Mouse (Mus musculus) c-Kit-positive CD71-positive TER-119-negative erythroid progenitor cells, embryonic 14.5 days (primary cell): ENCODE measurements around the gene Add2.

Source experiments
- DNase-seq: peaks from one replicate; pipeline ENCODE4 v3.0.0-alpha.2; 2013; ENCODE audit warnings: low read depth

The Add2 gene

GRCm38 (mm10) chr6:86079323-86079722 lies 50.8 kb downstream of the Add2 start:
- no peak for DNase-seq

GRCm38 (mm10) chr6:86085518-86085917 lies 57.0 kb downstream of the Add2 start:
- DNase-seq = peak; percentile 57

- no peak for DNase-seq
Measured at GRCm38 (mm10) chr6:86086851-86087571, 58.5 kb downstream of the Add2 start.

GRCm38 (mm10) chr6:86087813-86088212 lies 59.3 kb downstream of the Add2 start:
- no peak for DNase-seq

GRCm38 (mm10) chr6:86094202-86094838 lies 65.8 kb downstream of the Add2 start:
- DNase-seq = no peak

GRCm38 (mm10) chr6:86095518-86095917 lies 67.0 kb downstream of the Add2 start:
- no peak for DNase-seq

DNA sequence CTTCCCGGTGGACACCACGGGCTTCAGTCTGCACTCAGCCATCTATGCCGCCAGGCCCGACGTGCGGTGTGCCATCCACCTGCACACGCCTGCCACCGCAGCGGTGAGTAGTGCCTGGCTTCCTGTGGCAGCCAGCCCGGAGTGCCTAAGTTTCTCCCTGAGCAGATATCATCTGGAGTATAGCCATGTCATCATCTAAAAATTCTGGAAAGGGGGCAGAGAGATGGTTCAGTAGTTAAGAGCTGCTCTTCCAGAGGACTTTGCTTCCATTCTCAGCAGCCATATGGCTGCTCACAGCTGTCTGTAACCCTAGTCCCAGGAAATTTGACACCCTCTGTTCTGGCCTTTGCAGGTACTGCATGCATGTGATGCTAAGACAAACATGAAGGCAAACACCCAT lies 68.3 kb downstream of the Add2 start:
- no peak for DNase-seq

DNA sequence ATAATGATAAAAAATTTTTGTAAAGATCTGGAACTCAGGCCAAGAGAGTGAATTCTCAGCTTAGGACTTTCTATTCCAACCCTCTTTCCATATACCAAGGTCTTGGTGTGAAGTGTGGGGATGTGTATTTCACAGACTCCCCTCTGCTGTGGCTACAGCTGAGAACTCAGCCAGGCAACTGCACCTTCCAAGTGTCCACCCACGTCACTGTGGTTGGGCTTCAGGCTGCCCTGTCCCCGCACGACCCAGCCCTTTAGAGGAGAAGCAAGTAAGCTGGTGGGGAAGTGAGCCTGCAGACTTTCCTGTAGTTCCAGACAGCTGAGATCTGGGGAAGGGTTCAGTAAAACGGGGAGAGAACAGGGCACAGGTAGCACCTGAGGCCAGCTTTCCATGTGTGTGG lies 68.7 kb downstream of the Add2 start:
- DNase-seq = no peak

- DNase-seq = no peak
Measured at GRCm38 (mm10) chr6:86099003-86099402, 70.5 kb downstream of the Add2 start.

- DNase-seq = no peak
Measured at GRCm38 (mm10) chr6:86101451-86101850, 73.0 kb downstream of the Add2 start.

GRCm38 (mm10) chr6:86102874-86103273 lies 74.4 kb downstream of the Add2 start:
- no peak for DNase-seq

- DNase-seq = no peak
Measured at GRCm38 (mm10) chr6:86103614-86104013, 75.1 kb downstream of the Add2 start.

GRCm38 (mm10) chr6:86104719-86105118 lies 76.2 kb downstream of the Add2 start:
- DNase-seq = no peak

- no peak for DNase-seq
Measured at GRCm38 (mm10) chr6:86106045-86106444, 77.6 kb downstream of the Add2 start.

DNA sequence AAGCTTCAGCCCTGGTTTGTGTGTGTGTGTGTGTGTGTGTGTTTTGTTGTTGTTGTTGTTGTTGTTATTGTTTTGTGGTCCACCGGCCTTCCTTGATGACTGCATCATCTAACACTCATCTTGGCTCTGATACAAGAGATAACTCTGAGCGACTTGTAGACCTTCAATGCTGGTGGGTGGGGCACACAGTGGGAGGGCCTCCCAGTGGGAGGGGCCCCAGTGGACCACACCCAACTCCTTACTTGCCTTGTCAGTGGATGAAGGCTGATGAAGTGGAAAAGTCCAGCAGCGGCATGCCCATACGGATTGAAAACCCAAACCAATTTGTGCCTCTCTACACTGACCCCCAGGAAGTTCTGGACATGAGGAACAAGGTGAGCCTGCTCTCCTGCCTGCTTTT lies 78.6 kb downstream of the Add2 start:
- DNase-seq = peak; percentile 46

DNA sequence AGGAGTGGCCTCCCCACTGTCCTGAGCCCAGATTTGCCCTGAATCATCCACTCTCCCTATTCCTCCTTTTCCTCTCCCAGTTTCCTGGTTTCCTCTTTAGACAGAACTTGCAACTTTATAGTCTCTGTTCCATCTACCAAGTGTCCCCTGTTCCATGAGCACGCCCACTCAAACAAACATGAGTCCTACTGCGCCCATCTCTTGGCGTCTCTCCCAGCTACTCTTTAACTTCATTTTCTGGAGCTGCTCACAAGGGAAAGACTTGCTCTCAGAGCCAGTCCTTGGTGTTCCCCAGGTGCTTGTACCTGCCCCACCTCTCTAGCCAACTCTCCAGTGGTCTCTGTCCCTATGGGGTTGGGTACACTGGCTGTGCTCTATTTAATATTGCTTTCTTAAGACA lies 87.4 kb downstream of the Add2 start:
- DNase-seq = no peak

GRCm38 (mm10) chr6:86123057-86123456 lies 94.6 kb downstream of the Add2 start:
- DNase-seq = no peak

GRCm38 (mm10) chr6:86125761-86126160 lies 97.3 kb downstream of the Add2 start:
- DNase-seq = no peak

DNA sequence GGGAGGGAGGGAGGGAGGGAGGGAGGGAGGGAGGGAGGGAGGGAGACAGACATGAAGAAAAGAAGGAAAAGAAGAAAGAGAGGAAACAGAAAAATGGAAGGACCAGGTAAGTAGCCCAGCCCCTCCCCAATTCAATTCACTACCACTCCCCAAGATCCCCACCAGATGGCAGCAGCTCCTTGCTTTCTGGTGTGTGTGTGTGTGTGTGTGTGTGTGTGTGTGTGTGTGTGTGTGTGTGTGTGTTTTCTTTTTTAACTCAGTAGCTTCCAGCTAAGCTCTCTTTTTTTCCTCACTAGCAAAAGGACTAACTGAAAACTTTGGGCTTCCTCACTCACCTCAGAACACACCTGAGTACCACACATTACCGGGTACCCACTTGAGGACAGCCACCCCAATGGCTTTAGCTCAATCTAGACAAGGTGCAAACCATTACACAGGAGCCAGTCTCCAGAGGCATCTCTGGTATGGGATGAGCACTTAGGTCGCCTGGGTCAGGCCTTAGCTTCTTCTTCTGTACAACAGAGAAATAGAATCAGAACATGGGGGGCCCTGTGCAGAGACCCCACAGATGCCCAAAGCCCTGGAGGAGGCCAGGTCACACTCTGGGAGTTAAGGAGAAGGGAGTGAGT lies 98.6 kb downstream of the Add2 start:
- no peak for DNase-seq

GRCm38 (mm10) chr6:86128504-86128903 lies 100.0 kb downstream of the Add2 start:
- DNase-seq = peak; percentile 50

DNA sequence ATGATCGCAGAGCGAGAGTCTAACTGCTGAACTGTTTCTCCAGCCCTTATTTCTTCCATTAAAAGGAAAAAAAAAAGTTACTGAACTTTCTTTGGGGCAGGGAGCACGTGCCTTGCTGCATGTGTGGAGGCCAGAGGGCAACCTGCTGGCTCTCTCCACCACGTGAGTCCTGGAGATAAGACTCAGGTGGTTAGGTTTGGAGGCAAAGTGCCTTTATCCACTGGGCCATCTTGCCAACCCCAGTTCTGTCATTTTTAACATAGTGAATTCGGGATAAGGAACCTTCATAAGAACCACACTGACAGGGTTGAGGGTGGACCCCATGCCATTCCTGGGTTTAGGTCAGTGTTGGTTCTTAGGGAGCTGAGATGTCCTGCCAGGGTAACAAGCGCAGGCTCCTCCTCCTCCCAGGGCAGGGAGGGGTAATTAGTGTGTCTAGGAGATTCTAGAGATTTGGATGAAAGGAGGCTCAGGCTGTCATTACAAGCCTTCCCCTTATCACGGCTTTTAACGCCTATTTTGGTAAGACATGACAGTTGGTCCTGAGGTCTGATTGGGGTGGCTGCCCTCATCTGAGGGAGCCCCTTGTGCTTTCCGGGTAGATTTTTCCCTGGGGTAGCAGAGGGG lies 101.5 kb downstream of the Add2 start:
- DNase-seq = peak; percentile 87

GRCm38 (mm10) chr6:86133882-86134281 lies 105.4 kb downstream of the Add2 start:
- no peak for DNase-seq

- DNase-seq = no peak
Measured at GRCm38 (mm10) chr6:86136206-86136605, 107.7 kb downstream of the Add2 start.
